Mouse (Mus musculus): Measurements from ENCODE around the gene Hyou1. TPM values are rescaled to one million over a fixed set of nuclear protein-coding genes. Genes with fewer than 3 reads are reported as not detected.

Gene Hyou1
- total and polyA plus RNA-seq, 3 experiments = 23.1 to 79.6 (median 73.9) TPM

GRCm38 (mm10) chr9:44399114-44399794, 20.0 kb downstream of the Hyou1 start:
- peaks cover 8% of the 10 kb centered on the region for H3K4me1 ChIP-seq (ENCODE audit: control insufficient read depth, insufficient read depth, low read length)
- no peak overlapping the region for H3K4me3 ChIP-seq
- TF ChIP-seq EP300 (IDR thresholded peaks at IDR 0.05; ENCODE audit: insufficient read depth, low read depth, low read length) = no peak
- TF ChIP-seq POLR2A (IDR thresholded peaks at IDR 0.05; ENCODE audit: insufficient read depth, low read depth, low read length) = no peak
- TF ChIP-seq CTCF (IDR thresholded peaks at IDR 0.05) = no peak
- 77% methylated on average over 13 of the region's 13 CpGs for WGBS
- no peaks in the 10 kb centered on the region for H3K79me2 ChIP-seq (replicated peaks; ENCODE audit: control insufficient read depth, insufficient read depth, low read length)
- no peak overlapping the region for H3K9ac ChIP-seq (ENCODE audit: low read depth, low read length)
- DNase-seq = no peak
- no peaks in the 10 kb centered on the region for H3K27me3 ChIP-seq (ENCODE audit: control insufficient read depth, insufficient read depth, low read length)
- intact Hi-C loops (cut with DNase I) = no loop called here
- no peaks in the 10 kb centered on the region for H3K36me3 ChIP-seq (ENCODE audit: control insufficient read depth, insufficient read depth, low read length)
- peak overlapping the region; percentile 36; the same call in 1 of the 2 replicates for H3K27ac ChIP-seq

DNA sequence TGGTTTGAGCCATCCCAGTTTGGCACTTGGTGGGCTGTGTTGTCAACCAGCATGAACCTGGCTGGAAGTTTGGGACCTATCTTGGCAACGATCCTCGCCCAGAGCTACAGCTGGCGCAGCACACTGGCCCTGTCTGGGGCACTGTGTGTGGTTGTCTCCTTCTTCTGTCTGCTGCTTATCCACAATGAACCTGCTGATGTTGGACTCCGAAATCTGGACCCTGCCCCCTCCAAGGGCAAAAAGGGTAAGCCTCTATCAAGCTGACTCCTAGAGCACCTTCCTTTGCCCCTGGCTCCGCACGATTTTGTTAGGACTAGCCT, 20.5 kb downstream of the Hyou1 start:
- Histone ChIP-seq H3K4me1 (ENCODE audit: control insufficient read depth, insufficient read depth, low read length) (peaks cover 8% of the 10 kb centered on the region), H3K9ac (ENCODE audit: low read depth, low read length) (no peak overlapping the region), H3K79me2 (replicated peaks; ENCODE audit: control insufficient read depth, insufficient read depth, low read length) (no peaks in the 10 kb centered on the region), H3K27me3 (ENCODE audit: control insufficient read depth, insufficient read depth, low read length) (no peaks in the 10 kb centered on the region), H3K4me3 (no peak overlapping the region), H3K36me3 (ENCODE audit: control insufficient read depth, insufficient read depth, low read length) (no peaks in the 10 kb centered on the region), H3K27ac (peak overlapping the region; percentile 36; the same call in 1 of the 2 replicates)
- DNase-seq = peak in 1 of 2 experiments; percentile 60
- 71% methylated on average over 6 of the region's 6 CpGs for WGBS
- TF ChIP-seq POLR2A (IDR thresholded peaks at IDR 0.05; ENCODE audit: insufficient read depth, low read depth, low read length) (no peak), CTCF (IDR thresholded peaks at IDR 0.05) (no peak), EP300 (IDR thresholded peaks at IDR 0.05; ENCODE audit: insufficient read depth, low read depth, low read length) (no peak)
- intact Hi-C loops (cut with DNase I) = no loop called here

GRCm38 (mm10) chr9:44401081-44401480, 21.8 kb downstream of the Hyou1 start:
- H3K27ac ChIP-seq = peak overlapping the region; percentile 48
- intact Hi-C loops (cut with DNase I) = no loop called here
- H3K4me3 ChIP-seq = no peak overlapping the region
- no peaks in the 10 kb centered on the region for H3K36me3 ChIP-seq (ENCODE audit: control insufficient read depth, insufficient read depth, low read length)
- H3K27me3 ChIP-seq (ENCODE audit: control insufficient read depth, insufficient read depth, low read length) = no peaks in the 10 kb centered on the region
- TF ChIP-seq POLR2A (IDR thresholded peaks at IDR 0.05; ENCODE audit: insufficient read depth, low read depth, low read length) (no peak), EP300 (IDR thresholded peaks at IDR 0.05; ENCODE audit: insufficient read depth, low read depth, low read length) (0 out of 2 replicates have a peak, but pooled peaks have one; percentile 45), CTCF (IDR thresholded peaks at IDR 0.05) (no peak)
- WGBS = 37% methylated on average over 4 of the region's 4 CpGs
- no peaks in the 10 kb centered on the region for H3K79me2 ChIP-seq (replicated peaks; ENCODE audit: control insufficient read depth, insufficient read depth, low read length)
- H3K9ac ChIP-seq (ENCODE audit: low read depth, low read length) = no peak overlapping the region
- H3K4me1 ChIP-seq (ENCODE audit: control insufficient read depth, insufficient read depth, low read length) = peaks cover 7% of the 10 kb centered on the region
- DNase-seq = peak in 1 of 2 experiments; percentile 75

GRCm38 (mm10) chr9:44405011-44405410, 25.7 kb downstream of the Hyou1 start:
- no peaks in the 10 kb centered on the region for H3K27me3 ChIP-seq (ENCODE audit: control insufficient read depth, insufficient read depth, low read length)
- no peak overlapping the region for H3K9ac ChIP-seq (ENCODE audit: low read depth, low read length)
- H3K36me3 ChIP-seq (ENCODE audit: control insufficient read depth, insufficient read depth, low read length) = peaks cover 7% of the 10 kb centered on the region
- no peak overlapping the region for H3K4me3 ChIP-seq
- TF ChIP-seq EP300 (IDR thresholded peaks at IDR 0.05; ENCODE audit: insufficient read depth, low read depth, low read length) (no peak), POLR2A (IDR thresholded peaks at IDR 0.05; ENCODE audit: insufficient read depth, low read depth, low read length) (no peak), CTCF (IDR thresholded peaks at IDR 0.05) (no peak)
- intact Hi-C loops (cut with DNase I) = no loop called here
- H3K79me2 ChIP-seq (replicated peaks; ENCODE audit: control insufficient read depth, insufficient read depth, low read length) = no peaks in the 10 kb centered on the region
- H3K27ac ChIP-seq = no peak overlapping the region
- peaks cover 6% of the 10 kb centered on the region; the same call in 1 of the 2 replicates for H3K4me1 ChIP-seq (ENCODE audit: control insufficient read depth, insufficient read depth, low read length)
- DNase-seq = no peak
- 85% methylated on average over 3 of the region's 3 CpGs for WGBS

- H3K27ac ChIP-seq = peak within 1 kb of the TSS; percentile 94
- under 1% methylated on average over 51 of the region's 51 CpGs for WGBS
- TF ChIP-seq CTCF (IDR thresholded peaks at IDR 0.05) = no peak
- TF ChIP-seq POLR2A (IDR thresholded peaks at IDR 0.05; ENCODE audit: insufficient read depth, low read depth, low read length) = peak; percentile 71; the same call in 1 of the 2 replicates
- peak; percentile 68 for TF ChIP-seq EP300 (IDR thresholded peaks at IDR 0.05; ENCODE audit: insufficient read depth, low read depth, low read length)
- H3K79me2 ChIP-seq (replicated peaks; ENCODE audit: control insufficient read depth, insufficient read depth, low read length) = no peaks in the 10 kb centered on the region
- intact Hi-C loops (cut with DNase I) = no loop called here
- H3K36me3 ChIP-seq (ENCODE audit: control insufficient read depth, insufficient read depth, low read length) = peaks cover 12% of the 10 kb centered on the region
- peak; percentile 94 for DNase-seq
- H3K4me1 ChIP-seq (ENCODE audit: control insufficient read depth, insufficient read depth, low read length) = peaks cover 1% of the 10 kb centered on the region; the same call in 1 of the 2 replicates
- H3K4me3 ChIP-seq = peak within 1 kb of the TSS; percentile 79
- no peaks in the 10 kb centered on the region for H3K27me3 ChIP-seq (ENCODE audit: control insufficient read depth, insufficient read depth, low read length)
- H3K9ac ChIP-seq (ENCODE audit: low read depth, low read length) = peak within 1 kb of the TSS; percentile 92
These were observed 27.8 kb downstream of the Hyou1 start, which contains the start of the genes Rps25 and Trappc4 for GRCm38 (mm10) chr9:44406906-44407751. Rps25 (plus strand) TSS chr9:44407139. Trappc4 (minus strand) TSS chr9:44407600.

Data from heart, adult 2 months (tissue).